Mouse (Mus musculus) embryonic facial prominence, embryonic 15.5 days (tissue): ENCODE data around the gene Gm17545. TPM values are rescaled to one million over a fixed set of nuclear protein-coding genes. Genes with fewer than 3 reads are reported as not detected.

Experiments used
- ATAC-seq: fragments of 200-750 bp; cut with Nextera tagmentation; 2 replicates; pipeline ENCODE4 v1.8.0; 2017; ENCODE audit warnings: low read depth, moderate TSS enrichment; ENCODE audit not compliant: insufficient number of reproducible peaks, low FRiP score, low TSS enrichment
- H3K27ac ChIP-seq: fragments of 300-500 bp; sonication (generic); replicated peaks from 2 replicates; pipeline ENCODE4 v1.5.1; 2015; ENCODE audit warnings: mild to moderate bottlenecking, inconsistent platforms
- H3K27me3 ChIP-seq: fragments of 300-500 bp; sonication (generic); 2 replicates; pipeline ENCODE4 v1.6.1; 2015; ENCODE audit warnings: inconsistent platforms
- H3K36me3 ChIP-seq: fragments of 300-500 bp; sonication (generic); 2 replicates; pipeline ENCODE4 v1.6.1; 2015; ENCODE audit warnings: mild to moderate bottlenecking, inconsistent platforms
- H3K4me1 ChIP-seq: fragments of 300-500 bp; sonication (generic); 2 replicates; pipeline ENCODE4 v1.6.1; 2015; ENCODE audit warnings: inconsistent platforms
- H3K4me2 ChIP-seq: fragments of 300-500 bp; sonication (generic); replicated peaks from 2 replicates; pipeline ENCODE4 v1.6.1; 2015; ENCODE audit warnings: mild to moderate bottlenecking, inconsistent platforms
- H3K4me3 ChIP-seq: fragments of 300-500 bp; sonication (generic); replicated peaks from 2 replicates; pipeline ENCODE4 v1.5.1; 2015; ENCODE audit warnings: mild to moderate bottlenecking, inconsistent platforms
- H3K9ac ChIP-seq: fragments of 300-500 bp; sonication (generic); 2 replicates; pipeline ENCODE4 v1.6.1; 2015; ENCODE audit warnings: inconsistent platforms
- H3K9me3 ChIP-seq: fragments of 300-500 bp; sonication (generic); replicated peaks from 2 replicates; pipeline ENCODE4 v1.6.1; 2016; ENCODE audit warnings: inconsistent platforms
- WGBS: fragments of 180-500 bp; shearing (Covaris S2); methylation state at CpG from one replicate; pipeline ENCODE4 v1.1.7; 2015; 5-methylcytosine and 5-hydroxymethylcytosine counted together
- polyA plus RNA-seq: library from polyadenylated mRNA; unstranded; fragments of >200 nt; fragmentation: Nextera tagmentation; extraction: Ambion mirVana; gene quantifications from 2 replicates; pipeline ENCODE4 v1.2.1, GENCODE M21; 2015

The Gm17545 gene
- polyA plus RNA-seq, 1 experiment from 2014 or later: not detected

DNA sequence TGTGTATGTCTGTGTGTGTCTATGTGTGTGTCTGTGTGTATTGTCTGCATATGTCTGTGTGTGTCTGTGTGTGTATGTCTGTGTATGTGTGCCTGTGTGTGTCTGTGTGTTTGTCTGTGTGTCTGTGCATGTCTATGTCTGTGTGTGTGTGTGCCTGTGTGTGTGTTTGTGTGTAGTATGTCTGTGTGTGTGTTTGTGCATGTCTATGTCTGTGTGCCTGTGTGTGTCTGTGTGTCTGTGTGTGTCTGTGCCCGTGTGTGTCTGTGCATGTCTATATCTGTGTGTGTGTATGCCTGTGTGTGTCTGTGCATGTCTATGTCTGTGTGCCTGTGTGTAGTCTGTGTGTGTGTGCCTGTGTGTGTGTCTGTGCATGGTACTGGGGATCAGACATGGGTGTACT is 9.0 kb upstream of the Gm17545 start:
- Histone ChIP-seq H3K4me2 (no peak overlapping the region), H3K9ac (no peak overlapping the region), H3K4me1 (no peaks in the 10 kb centered on the region), H3K9me3 (no peaks in the 10 kb centered on the region), H3K27me3 (no peaks in the 10 kb centered on the region), H3K36me3 (peaks cover 40% of the 10 kb centered on the region), H3K27ac (no peak overlapping the region), H3K4me3 (no peak overlapping the region)
- no peak for ATAC-seq
- 65% methylated on average over 1 of the region's 1 CpGs for WGBS

DNA sequence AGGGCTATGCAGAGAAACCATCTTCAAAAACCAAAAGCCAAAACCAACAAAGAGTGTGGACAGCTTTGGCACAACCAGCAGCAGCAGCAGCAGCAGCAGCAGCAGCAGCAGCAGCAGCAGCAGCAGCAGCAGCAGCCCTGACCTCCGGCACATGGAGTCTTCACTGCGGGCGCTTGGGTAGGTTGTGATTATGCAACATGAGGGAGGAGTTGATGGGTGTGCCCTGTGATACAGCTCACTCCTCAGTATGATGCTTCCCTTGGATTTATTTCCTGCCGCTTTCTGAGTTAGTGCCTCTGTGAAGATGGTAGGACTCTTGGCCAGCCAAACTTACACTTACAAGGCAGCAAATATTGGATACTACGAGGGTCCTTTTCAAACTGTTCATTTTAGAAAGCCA is 6.9 kb upstream of the Gm17545 start:
- Histone ChIP-seq H3K27me3 (no peaks in the 10 kb centered on the region), H3K9ac (no peak overlapping the region), H3K4me2 (no peak overlapping the region), H3K27ac (no peak overlapping the region), H3K4me1 (no peaks in the 10 kb centered on the region), H3K9me3 (no peaks in the 10 kb centered on the region), H3K36me3 (peaks cover 60% of the 10 kb centered on the region), H3K4me3 (no peak overlapping the region)
- 82% methylated on average over 5 of the region's 5 CpGs for WGBS
- ATAC-seq: no peak

DNA sequence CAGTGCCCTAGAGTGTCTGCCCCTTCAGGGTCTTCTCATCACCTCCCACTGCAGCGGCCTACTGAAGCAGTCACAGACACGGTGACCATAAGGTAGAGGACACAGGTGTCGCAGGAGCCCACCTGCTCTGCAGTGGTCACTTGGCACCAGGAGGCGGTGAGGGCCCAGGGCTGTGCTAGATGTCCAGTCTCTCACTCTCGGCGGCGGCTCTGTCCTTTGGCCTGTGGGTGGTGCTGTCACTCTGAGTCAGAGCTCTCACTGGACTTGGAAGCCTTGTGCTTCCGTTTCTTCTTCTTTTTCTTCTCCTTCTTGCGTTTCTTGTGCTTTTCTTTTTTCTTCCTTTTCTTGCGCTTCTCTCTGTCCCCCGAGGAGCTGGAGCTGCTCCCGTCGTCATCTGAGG is 5.7 kb upstream of the Gm17545 start:
- no peak for ATAC-seq
- H3K4me1 ChIP-seq: no peaks in the 10 kb centered on the region
- no peak overlapping the region for H3K4me2 ChIP-seq
- peaks cover 68% of the 10 kb centered on the region for H3K36me3 ChIP-seq
- 84% methylated on average over 13 of the region's 13 CpGs for WGBS
- no peaks in the 10 kb centered on the region for H3K27me3 ChIP-seq
- no peaks in the 10 kb centered on the region for H3K9me3 ChIP-seq
- no peak overlapping the region for H3K9ac ChIP-seq
- no peak overlapping the region for H3K4me3 ChIP-seq
- no peak overlapping the region for H3K27ac ChIP-seq

DNA sequence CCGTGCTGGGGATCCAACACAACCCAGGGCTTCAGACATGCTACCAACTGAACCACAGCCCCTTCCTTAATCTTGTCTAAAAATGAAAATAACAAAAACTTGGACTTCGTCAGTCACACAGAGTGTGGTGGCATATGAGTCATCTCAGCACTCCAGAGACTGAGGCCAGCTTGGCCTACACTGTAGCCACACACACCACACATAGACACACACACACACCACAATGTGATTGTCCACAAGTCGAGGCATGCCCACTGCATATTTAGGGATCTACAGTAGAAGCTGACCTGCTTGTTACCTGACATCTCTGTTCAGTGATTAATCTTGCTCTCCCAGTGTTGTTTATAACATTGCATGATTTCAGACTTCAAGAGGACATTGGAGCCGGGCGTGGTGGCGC is 4.9 kb upstream of the Gm17545 start:
- no peak overlapping the region for H3K4me2 ChIP-seq
- no peak for ATAC-seq
- WGBS: 86% methylated on average over 6 of the region's 6 CpGs
- H3K4me3 ChIP-seq: no peak overlapping the region
- no peaks in the 10 kb centered on the region for H3K9me3 ChIP-seq
- peaks cover 76% of the 10 kb centered on the region for H3K36me3 ChIP-seq
- H3K27me3 ChIP-seq: no peaks in the 10 kb centered on the region
- H3K4me1 ChIP-seq: no peaks in the 10 kb centered on the region
- H3K9ac ChIP-seq: no peak overlapping the region
- H3K27ac ChIP-seq: no peak overlapping the region

DNA sequence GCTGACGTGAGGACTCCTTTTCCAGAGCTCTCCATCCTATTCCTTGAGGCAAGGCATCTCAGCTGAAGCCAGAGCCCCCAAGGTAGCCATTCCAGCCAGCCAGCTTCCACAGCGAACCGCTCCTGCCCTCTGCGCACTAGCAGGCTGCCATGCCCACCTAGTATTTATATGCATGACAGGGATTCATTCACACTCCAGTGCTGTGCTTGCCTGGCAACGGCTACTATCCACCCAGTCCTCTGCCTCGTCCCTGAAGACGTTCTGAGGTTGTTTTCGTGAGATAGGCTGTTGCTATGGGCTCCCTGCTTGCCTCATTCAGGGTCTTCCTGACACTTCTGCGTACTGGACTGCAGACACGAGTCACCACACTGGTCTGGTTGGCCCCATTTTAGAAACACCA is 1.4 kb upstream of the Gm17545 start:
- H3K4me3 ChIP-seq: no peak overlapping the region
- H3K27me3 ChIP-seq: no peaks in the 10 kb centered on the region
- H3K4me2 ChIP-seq: no peak overlapping the region
- no peak overlapping the region for H3K27ac ChIP-seq
- WGBS: 85% methylated on average over 10 of the region's 10 CpGs
- H3K4me1 ChIP-seq: no peaks in the 10 kb centered on the region
- no peak overlapping the region for H3K9ac ChIP-seq
- H3K9me3 ChIP-seq: no peaks in the 10 kb centered on the region
- ATAC-seq: no peak
- H3K36me3 ChIP-seq: peaks cover 96% of the 10 kb centered on the region

DNA sequence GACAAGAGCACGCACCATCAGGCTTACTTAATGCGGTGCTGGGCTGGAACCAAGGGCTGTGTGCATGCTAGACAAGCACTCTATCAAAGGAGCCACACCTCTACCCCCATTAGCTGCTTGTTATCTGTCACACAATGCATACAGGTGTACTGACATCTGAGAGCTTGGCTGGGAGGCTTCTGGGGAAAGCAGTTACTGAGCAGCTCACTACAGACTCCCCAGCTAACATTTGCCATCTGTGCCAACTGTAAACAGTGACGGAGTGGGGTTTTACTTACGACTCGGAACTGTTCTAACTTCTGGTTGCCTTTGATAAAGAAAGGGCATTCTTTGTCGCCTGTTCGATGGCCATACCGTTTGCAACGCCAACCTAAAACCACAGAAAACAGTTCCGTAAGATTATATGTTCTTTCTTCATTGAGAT is 577 bp upstream of the Gm17545 start:
- no peak overlapping the region for H3K27ac ChIP-seq
- H3K9me3 ChIP-seq: no peaks in the 10 kb centered on the region
- ATAC-seq: peak; percentile 54; the same call in 1 of the 2 replicates
- no peak overlapping the region for H3K4me3 ChIP-seq
- H3K4me2 ChIP-seq: no peak overlapping the region
- peaks cover 91% of the 10 kb centered on the region for H3K36me3 ChIP-seq
- H3K27me3 ChIP-seq: no peaks in the 10 kb centered on the region
- no peak overlapping the region for H3K9ac ChIP-seq
- no peaks in the 10 kb centered on the region for H3K4me1 ChIP-seq
- WGBS: 88% methylated on average over 10 of the region's 10 CpGs

DNA sequence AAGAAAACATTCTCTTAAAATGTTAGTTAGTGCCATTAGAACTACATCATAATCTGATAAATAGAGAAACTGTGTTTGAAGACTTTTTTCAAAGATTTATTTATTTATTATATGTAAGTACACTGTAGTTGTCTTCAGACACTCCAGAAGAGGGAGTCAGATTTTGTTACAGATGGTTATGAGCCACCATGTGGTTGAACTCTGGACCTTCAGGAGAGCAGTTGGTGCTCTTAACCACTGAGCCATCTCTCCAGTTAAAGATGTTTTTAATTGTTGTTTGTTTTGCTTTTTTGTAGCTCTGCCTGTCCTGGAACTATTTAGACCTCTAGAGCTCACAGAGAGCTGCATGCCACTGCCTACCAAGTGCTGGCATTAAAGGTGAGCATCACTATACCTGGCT is 951 bp downstream of the Gm17545 start:
- Histone ChIP-seq H3K4me3 (no peak overlapping the region), H3K9me3 (no peaks in the 10 kb centered on the region), H3K27me3 (no peaks in the 10 kb centered on the region), H3K4me1 (no peaks in the 10 kb centered on the region), H3K4me2 (no peak overlapping the region), H3K9ac (no peak overlapping the region), H3K36me3 (peaks cover 76% of the 10 kb centered on the region), H3K27ac (no peak overlapping the region)
- ATAC-seq: no peak

DNA sequence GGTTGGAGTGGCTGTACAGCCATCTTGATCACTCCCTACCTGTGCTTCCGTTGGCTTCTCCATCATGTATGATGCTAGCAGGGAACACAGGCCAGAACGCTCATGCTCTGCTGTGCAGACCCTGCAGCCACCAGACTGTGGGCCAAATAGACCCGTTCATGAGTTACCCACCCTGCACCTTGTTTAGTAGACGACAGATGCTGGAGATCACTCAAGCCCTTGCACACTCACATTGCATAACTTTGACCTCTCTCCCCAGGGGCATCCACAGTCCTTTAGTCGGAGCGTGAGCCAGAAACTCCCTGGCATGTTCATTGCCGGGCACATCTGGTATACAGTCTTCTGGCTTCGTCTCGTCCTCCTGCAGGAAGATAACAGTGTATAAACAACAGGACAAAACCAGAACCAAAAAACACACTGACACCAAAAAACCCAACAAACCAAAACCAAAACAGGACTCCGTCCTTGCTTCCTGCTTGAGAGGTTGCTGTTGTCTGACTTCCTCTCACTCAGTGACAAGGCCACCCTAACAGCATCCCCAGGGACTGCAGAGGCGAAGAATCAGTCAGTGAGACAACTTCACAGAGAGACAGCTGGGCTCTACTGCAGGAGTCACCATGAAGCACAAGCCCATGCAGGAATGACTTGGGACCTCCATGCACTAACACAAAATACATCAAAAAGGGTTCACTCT is 3.2 kb downstream of the Gm17545 start:
- no peaks in the 10 kb centered on the region for H3K9me3 ChIP-seq
- no peak overlapping the region for H3K9ac ChIP-seq
- H3K27me3 ChIP-seq: no peaks in the 10 kb centered on the region
- no peak overlapping the region for H3K4me2 ChIP-seq
- no peaks in the 10 kb centered on the region for H3K4me1 ChIP-seq
- no peak overlapping the region for H3K27ac ChIP-seq
- 72% methylated on average over 11 of the region's 11 CpGs for WGBS
- no peak overlapping the region for H3K4me3 ChIP-seq
- H3K36me3 ChIP-seq: peaks cover 71% of the 10 kb centered on the region
- ATAC-seq: no peak

DNA sequence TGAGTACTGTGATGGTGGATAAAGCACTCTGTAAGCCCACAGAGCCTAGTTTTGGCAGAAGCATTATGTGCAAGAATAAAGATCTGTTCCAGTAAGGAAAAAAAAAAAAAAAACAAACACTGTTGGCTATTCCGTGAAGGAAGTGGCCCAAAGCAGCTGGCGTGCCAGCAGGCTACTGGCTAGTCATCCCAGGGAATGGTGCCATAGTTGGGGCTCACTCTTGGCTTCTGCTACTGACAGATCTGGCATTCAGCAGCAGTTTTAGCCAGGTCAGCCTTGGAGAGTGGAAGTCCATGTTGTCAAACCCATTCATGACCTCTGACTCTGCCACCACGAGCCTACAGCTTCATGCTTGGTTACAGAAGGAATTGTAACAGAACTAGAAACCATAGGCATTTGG is 7.9 kb downstream of the Gm17545 start:
- H3K27ac ChIP-seq: no peak overlapping the region
- no peak for ATAC-seq
- H3K4me1 ChIP-seq: no peaks in the 10 kb centered on the region
- no peak overlapping the region for H3K9ac ChIP-seq
- no peak overlapping the region for H3K4me2 ChIP-seq
- no peaks in the 10 kb centered on the region for H3K9me3 ChIP-seq
- no peak overlapping the region for H3K4me3 ChIP-seq
- WGBS: 93% methylated on average over 3 of the region's 3 CpGs
- peaks cover 39% of the 10 kb centered on the region for H3K36me3 ChIP-seq
- H3K27me3 ChIP-seq: no peaks in the 10 kb centered on the region

DNA sequence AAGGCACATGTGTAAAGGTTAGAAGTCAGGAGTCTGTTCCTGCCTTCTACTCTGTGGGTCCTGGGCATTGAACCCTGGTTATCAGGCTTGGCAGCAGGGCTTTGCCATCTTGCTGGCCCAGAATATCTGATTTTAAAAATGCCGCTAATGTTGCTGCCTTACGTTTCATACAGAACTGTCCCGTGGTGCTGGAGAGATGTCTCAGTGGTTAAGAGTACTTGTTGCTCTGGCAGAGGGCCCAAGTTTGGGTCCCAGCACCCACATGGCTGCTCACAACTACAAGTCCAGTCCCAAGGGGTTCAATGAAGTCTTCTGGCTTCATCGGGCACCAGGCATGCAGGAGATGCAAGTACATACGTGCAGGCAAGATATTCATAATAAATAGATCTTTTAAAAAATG is 12.1 kb downstream of the Gm17545 start:
- H3K36me3 ChIP-seq: peaks cover 24% of the 10 kb centered on the region
- 0 out of 2 replicates have a peak, but pooled peaks cover 2% of the 10 kb centered on the region for H3K4me1 ChIP-seq
- no peak overlapping the region for H3K4me2 ChIP-seq
- WGBS: 94% methylated on average over 5 of the region's 5 CpGs
- H3K27me3 ChIP-seq: no peaks in the 10 kb centered on the region
- H3K9me3 ChIP-seq: no peaks in the 10 kb centered on the region
- no peak overlapping the region for H3K4me3 ChIP-seq
- H3K9ac ChIP-seq: no peak overlapping the region
- no peak overlapping the region for H3K27ac ChIP-seq
- ATAC-seq: no peak

DNA sequence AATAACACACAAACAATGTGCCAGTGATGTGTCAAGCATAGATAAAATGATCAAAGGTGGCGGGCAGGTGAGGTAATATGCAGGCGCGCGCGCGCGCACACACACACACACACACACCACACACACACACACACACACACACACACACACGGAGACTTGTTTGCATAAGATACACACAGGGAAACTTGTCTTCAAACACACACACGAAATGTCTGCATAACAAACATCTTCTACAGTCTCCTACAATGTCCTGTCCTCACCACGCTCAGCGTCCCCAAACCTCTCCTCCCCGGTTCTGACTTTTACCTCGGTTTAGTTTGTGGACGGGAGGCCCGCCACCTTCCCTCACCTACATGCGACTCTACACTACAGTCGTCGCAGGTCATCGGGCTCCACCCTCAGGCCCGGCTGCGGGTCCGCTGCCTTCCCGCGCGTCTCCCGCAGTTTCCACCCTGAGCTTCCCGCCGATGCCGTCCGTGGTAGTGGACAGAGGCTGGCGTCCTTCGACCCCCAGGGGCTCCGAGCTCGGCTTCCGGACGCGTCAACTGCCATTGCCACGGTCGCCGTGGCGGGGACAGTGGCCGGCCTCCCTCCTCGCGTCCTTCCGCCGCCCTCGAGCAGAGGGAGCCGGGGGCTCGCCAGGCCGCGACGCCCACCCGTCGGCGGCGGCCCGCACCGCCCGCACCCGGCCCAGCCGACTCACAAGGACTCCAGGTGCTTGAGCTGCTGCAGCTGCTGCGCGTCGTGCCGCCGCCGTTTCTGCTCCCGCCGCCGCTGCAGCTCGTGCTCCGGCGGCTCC is 13.5 kb downstream of the Gm17545 start:
- H3K36me3 ChIP-seq: peaks cover 12% of the 10 kb centered on the region; the same call in 1 of the 2 replicates
- ATAC-seq: peak; percentile 81
- under 1% methylated on average over 73 of the region's 73 CpGs for WGBS
- H3K9me3 ChIP-seq: no peaks in the 10 kb centered on the region
- peak overlapping the region; percentile 90 for H3K27ac ChIP-seq
- H3K9ac ChIP-seq: peak overlapping the region; percentile 89
- H3K4me3 ChIP-seq: peak overlapping the region; percentile 92
- H3K27me3 ChIP-seq: no peaks in the 10 kb centered on the region
- H3K4me1 ChIP-seq: 0 out of 2 replicates have a peak, but pooled peaks cover 2% of the 10 kb centered on the region
- H3K4me2 ChIP-seq: peak overlapping the region; percentile 69
